Mouse (Mus musculus) mouse embryonic stem cell (cell line): ENCODE results near the gene Tlr4.

Experiments used
- in situ Hi-C, 2 experiments: fragments of 300-500 bp; cut with MboI; formaldehyde crosslinking; loops; 1 replicate in 1 of 2; 3 replicates in 1 of 2; pipeline ENCODE4 v1.14.3; 2019 to 2020; ENCODE audit warnings: low sequenced_read_pairs in 2 of 2, low pct_unique_long_range_greater_than_20kb in 1 of 2, mixed read lengths in 1 of 2; ENCODE audit not compliant: unreplicated experiment in 1 of 2

The Tlr4 gene

DNA sequence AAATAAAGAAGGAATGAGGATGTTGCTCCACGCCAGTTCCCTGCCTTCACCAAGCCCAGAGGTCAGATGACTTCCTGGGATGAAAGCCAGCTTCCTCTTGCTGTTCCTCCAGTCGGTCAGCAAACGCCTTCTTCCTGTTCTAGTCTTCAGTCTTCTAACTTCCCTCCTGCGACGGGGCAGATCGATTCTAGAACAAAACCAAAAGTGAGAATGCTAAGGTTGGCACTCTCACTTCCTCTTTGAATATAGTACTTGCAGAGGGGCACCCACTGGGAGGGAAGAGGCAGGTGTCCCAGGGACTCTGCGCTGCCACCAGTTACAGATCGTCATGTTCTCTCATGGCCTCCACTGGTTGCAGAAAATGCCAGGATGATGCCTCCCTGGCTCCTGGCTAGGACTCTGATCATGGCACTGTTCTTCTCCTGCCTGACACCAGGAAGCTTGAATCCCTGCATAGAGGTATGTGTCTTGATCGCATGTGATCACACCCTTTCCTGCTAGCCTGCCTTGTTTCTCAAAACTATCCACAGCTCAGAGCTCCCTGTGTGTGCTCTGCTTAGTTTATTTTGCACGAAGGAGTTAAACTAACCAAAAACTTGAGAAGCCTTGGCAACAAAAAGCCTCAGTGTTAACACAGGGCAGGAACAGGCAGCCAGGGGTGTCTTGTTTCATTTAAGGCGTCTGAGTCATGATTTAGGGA lies at the start of gene Tlr4:
Gene Tlr4 (plus strand): TSS at position 122 of the 700 bp plus-strand sequence.
- in situ Hi-C loops = no loop called here

DNA sequence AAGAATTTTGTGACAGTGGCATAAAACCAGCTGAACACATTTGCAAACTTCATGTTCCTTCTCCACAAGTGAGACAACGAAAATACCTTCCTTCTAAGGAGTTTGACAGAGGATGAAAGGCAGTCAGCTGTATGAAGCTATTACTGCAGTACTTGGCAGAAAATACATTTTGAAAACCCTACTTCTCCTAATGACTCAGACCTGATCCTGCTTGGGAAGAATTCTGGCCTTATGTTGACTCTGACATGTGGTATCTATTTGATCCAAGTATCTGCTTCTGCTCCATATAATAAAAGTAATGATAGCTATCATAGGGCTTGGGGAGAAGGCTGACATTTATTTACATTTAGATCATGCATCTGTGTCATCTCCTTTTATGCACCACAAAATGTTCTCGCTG lies 33.1 kb upstream of the Tlr4 start:
- in situ Hi-C loops = no loop called here

DNA sequence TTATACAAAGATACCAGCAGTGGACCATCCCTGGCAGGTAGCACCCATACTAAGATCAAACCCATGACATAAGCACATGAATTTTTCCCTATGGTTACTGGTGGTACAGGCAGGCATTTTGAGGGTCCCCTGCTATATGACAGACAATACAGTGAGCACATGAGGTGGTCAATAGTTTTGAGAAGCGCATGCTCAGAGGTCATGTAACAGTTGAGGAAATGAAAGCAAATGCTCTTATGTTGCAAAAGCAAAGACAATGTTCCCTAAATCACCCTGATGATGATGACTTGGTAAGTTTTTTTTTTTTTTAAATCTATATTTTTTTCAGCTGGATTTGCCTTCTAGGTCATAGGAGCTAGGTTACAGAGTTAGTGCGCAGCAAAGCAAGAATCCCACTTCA lies 30.7 kb upstream of the Tlr4 start:
- in situ Hi-C loops = no loop called here

- in situ Hi-C loops = no loop called here
Measured at GRCm38 (mm10) chr4:66804552-66805301, 22.7 kb upstream of the Tlr4 start.

GRCm38 (mm10) chr4:66805747-66806146 lies 21.6 kb upstream of the Tlr4 start:
- in situ Hi-C loops = no loop called here

GRCm38 (mm10) chr4:66816364-66817026 lies 10.9 kb upstream of the Tlr4 start:
- in situ Hi-C loops = no loop called here

- in situ Hi-C loops = no loop called here
Measured at GRCm38 (mm10) chr4:66821171-66821570, 6.2 kb upstream of the Tlr4 start.

- in situ Hi-C loops = no loop called here
Measured at GRCm38 (mm10) chr4:66821764-66822163, 5.6 kb upstream of the Tlr4 start.

- in situ Hi-C loops = no loop called here
Measured at GRCm38 (mm10) chr4:66828163-66828668, 832 bp downstream of the Tlr4 start.

DNA sequence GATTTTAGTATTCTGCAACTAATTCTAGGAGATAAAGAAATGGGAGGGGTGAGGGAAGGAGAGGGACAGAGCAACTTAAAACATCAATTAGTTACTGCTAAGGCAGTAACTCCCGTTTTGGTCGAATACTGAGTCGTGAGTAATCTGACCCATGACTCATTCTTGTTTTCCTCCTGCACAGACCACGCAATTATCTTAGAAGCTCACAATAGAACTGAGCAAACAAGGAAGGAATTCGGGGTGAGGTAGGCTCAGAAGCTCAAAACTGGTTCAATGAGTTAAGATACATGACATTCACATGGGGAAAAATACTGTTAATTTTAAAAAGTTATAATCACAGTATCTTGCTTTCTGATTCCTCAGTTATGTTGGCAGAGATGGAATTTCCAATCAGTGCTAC lies 1.3 kb downstream of the Tlr4 start:
- in situ Hi-C loops = no loop called here

DNA sequence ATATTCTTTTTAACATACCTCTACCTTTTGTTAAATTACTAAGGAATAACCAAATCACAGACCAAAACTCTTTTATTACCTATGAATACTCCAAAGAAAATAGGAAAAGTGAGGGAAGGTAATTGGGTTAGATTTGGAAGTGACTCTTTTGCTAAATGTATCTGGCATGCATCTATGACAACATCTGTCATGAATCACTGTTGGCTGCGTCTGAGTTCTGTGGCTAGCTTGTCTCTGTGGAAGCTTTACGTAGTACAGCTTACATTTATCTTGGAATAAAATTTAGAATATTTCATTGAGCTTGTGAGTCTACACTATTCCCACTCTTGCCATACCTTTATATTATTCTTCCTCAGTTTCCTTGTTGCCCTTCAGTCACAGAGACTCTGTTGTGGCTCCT lies 10.7 kb downstream of the Tlr4 start:
- in situ Hi-C loops = no loop called here

DNA sequence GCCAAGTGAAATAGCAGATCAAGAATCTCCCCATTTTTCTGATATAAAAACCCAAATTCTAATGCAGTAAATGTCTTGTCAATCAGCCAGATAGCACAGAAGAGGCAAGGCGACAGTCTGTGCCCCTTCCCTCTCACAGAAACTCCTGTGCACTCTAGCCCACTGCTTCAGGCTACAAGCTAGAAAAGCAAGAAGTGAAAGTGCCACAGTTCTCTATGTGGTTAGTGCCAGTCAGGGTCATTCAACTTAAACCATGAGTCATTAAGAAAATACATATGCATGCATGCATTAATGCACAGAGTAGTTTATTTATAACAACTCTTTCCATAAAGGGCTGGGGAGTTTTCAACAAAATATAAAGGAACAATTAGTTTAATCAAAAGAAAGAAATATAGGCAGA lies 15.9 kb downstream of the Tlr4 start:
- in situ Hi-C loops = no loop called here

DNA sequence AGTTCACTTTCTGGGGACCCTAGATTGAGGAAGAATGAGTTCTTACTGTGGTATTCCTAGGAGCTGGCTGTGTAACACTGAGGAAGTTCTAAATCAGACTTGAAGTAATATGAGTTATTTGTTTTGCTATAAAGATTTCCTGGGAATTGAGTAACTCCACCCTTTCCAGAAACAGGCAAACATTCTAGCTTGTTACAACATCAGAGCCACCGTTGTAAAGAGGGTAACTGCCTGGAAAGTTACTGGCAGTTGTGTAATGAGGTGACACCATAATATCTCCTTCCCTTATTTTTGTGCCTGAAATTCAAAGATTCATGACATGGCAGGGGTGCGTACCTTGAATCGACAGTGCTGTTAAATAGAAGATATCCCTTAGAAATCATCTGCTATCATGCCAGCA lies 24.6 kb downstream of the Tlr4 start:
- in situ Hi-C loops = no loop called here

- in situ Hi-C loops = no loop called here
Measured at GRCm38 (mm10) chr4:66856992-66857391, 29.6 kb downstream of the Tlr4 start.

GRCm38 (mm10) chr4:66869919-66870318 lies 42.5 kb downstream of the Tlr4 start:
- in situ Hi-C loops = no loop called here

GRCm38 (mm10) chr4:66872026-66872425 lies 44.6 kb downstream of the Tlr4 start:
- in situ Hi-C loops = no loop called here

DNA sequence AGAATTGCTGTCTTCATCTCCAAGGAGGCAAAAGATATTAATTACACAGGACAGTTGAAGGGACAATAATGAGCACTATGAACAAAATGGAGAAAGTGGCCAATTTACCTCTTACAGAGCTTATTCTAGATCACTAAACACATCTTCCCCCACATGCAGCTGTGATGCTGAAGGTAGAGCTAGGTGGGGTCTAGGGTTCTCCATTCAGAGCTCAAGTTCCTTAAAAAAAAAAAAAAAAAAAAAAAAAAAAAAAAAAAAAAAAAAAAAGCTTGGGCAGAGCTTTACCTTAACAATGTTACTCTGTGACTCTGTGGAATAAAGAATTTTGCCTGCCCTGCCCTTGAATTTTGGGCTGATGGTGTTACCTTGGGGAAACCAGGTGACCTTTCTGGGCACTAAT lies 46.0 kb downstream of the Tlr4 start:
- in situ Hi-C loops = no loop called here

GRCm38 (mm10) chr4:66875751-66876150 lies 48.4 kb downstream of the Tlr4 start:
- in situ Hi-C loops = no loop called here

DNA sequence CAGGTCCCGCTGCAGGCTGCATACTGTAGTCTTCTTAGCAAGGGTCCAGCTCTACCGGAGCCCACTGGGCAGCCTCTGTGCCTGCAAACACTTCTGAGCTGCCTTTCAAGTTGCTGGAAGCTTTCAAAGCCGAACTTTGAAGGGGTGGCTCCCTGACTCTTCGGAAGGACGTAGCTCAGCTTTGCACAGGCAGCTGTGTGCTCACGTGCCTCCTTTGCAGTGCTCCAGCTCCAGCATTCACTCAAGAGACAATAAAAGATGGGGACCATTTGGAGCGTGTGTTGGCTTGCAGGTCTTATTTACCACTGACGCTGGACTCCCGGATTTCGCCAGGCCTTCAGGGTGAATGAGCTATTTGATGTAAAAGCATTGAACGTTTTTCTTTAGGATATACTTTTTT lies 50.2 kb downstream of the Tlr4 start:
- in situ Hi-C loops = no loop called here
